Mouse (Mus musculus): ENCODE data around the gene Ccsap. TPM values are rescaled to one million over a fixed set of nuclear protein-coding genes. Genes with fewer than 3 reads are reported as not detected.

The Ccsap gene
- total RNA-seq (2014; fragmentation: Nextera tagmentation) (4.4 and 4.8 TPM in 2 replicates), total RNA-seq (2017) (5.1 and 5.3 TPM in 2 replicates)

- peak; percentile 42 for ATAC-seq (replicated peaks; ENCODE audit: poor library complexity, severe bottlenecking)
Observed at GRCm38 (mm10) chr8:123859648-123860259, at the start of gene Ccsap. Gene Ccsap (minus strand): TSS chr8:123860209.

DNA sequence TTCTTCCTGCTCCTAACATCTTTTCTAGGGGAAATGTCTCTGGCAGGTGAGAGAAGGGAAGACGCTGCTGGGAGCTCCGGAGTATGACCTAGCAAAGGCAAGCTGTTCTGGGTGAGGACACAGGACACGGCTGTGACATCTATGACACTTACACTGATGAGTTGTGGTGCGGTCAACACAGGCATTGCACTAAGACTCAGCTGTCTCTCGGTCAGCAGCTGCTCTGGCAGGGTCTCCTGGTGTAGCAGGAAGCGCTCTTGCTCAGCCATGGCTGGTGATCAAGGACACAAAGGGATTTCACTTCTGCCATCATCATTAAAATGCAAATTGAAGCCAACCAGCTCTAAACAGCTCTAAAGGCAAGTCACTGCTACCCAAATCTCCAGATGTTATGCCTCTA, 47.6 kb upstream of the Ccsap start:
- ATAC-seq (replicated peaks; ENCODE audit: poor library complexity, severe bottlenecking): no peak

GRCm38 (mm10) chr8:123902653-123903052, 42.6 kb upstream of the Ccsap start:
- no peak for ATAC-seq (replicated peaks; ENCODE audit: poor library complexity, severe bottlenecking)

DNA sequence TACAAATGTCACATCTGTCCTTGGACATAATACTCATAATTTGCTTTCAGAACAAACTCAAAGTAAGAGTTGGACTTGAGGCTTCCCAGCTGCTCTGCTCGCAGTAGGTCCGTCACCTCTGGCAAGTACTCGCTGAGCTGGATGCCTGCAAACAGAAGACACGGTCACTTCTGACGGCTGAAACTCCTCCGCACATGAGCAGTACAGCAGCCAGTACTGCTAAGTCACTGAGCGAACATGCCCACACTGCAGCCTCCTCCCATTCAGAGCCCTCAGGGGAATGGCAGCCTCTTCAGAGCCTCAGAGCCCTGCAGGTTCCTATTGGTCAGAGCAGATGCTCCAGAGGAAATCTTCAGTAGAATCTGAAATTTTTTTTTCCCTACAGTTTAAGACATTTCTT, 39.4 kb upstream of the Ccsap start:
- ATAC-seq (replicated peaks; ENCODE audit: poor library complexity, severe bottlenecking): no peak

DNA sequence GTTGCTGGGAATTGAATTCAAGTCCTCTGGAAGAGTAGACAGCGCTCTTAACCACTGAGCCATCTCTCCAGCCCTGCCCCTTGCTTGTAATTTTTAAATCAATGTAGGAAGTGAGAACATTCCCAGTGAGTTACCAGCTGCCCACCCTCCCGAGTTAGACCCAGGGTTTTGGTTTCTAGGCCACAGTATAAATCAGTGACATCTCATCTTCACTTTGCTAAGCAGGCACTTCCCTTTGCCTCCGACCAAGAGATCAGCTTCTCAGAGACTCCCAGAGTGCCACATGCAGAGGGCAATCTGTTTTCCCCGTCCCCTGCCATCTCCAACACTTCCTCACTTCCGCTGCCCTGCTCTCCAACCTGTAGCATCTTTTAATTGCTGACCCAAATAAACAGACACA, 38.6 kb upstream of the Ccsap start:
- ATAC-seq (replicated peaks; ENCODE audit: poor library complexity, severe bottlenecking): no peak

- ATAC-seq (replicated peaks; ENCODE audit: poor library complexity, severe bottlenecking): no peak
Observed at GRCm38 (mm10) chr8:123896774-123897173, 36.8 kb upstream of the Ccsap start.

GRCm38 (mm10) chr8:123896366-123896761, 36.4 kb upstream of the Ccsap start:
- no peak for ATAC-seq (replicated peaks; ENCODE audit: poor library complexity, severe bottlenecking)

DNA sequence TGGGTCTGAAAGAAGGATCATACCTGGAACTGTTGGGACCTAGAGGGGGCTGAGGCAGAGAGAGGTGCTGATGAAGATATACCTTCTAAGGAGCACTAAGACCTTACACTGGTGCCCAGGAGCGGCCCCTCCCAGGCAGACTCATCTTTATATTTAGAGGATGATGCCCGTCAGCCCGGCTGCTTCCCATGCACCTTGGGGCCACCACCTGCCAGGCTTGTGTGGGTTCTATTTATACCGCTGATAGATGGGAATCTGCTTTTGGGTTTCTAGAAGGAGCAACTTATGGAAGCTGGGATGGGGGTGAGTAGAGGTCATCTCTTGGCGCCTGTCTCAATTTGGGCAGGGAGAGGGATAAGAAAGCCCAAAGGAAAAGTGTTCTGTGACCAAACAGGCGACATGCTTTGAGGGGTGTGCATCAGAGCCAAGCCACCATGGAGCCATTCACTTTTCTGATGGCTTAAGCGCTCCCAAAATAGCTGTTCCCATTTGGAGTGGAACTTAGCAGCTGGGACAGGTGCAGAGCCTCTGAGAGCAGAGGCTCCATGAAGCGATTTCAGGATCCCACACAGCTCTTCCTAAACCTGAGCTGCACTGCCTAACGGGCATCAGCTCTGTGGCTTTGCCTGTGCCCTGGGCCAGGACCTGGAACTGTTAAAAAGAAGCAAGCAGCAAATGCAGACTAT, 35.8 kb upstream of the Ccsap start:
- ATAC-seq (replicated peaks; ENCODE audit: poor library complexity, severe bottlenecking): no peak

DNA sequence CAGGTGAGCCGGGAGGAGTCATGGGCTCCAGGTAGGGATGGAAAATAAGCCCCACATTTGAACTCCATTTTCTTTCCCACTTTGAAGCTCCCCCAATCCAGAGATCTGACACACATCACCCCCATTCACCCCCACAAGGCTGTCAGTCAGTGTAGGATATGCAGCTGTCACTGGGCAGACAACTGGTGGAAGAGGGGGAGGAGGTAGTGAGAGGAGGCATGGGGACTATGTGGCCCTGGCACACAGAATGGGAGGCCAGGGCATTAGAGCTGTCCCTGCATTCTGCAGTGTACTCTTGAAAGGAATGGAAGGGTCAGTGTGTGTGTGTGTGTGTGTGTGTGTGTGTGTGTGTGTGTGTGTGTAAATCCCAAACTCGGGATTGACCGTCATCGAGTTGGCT, 35.2 kb upstream of the Ccsap start:
- ATAC-seq (replicated peaks; ENCODE audit: poor library complexity, severe bottlenecking): no peak

- no peak for ATAC-seq (replicated peaks; ENCODE audit: poor library complexity, severe bottlenecking)
Observed at GRCm38 (mm10) chr8:123894502-123895097, 34.6 kb upstream of the Ccsap start, which contains the start of gene Acta1. Gene Acta1 (minus strand): TSS chr8:123894751.

- no peak for ATAC-seq (replicated peaks; ENCODE audit: poor library complexity, severe bottlenecking)
Observed at GRCm38 (mm10) chr8:123893413-123893812, 33.4 kb upstream of the Ccsap start.

- ATAC-seq (replicated peaks; ENCODE audit: poor library complexity, severe bottlenecking): no peak
Observed at GRCm38 (mm10) chr8:123892586-123893155, 32.7 kb upstream of the Ccsap start.

DNA sequence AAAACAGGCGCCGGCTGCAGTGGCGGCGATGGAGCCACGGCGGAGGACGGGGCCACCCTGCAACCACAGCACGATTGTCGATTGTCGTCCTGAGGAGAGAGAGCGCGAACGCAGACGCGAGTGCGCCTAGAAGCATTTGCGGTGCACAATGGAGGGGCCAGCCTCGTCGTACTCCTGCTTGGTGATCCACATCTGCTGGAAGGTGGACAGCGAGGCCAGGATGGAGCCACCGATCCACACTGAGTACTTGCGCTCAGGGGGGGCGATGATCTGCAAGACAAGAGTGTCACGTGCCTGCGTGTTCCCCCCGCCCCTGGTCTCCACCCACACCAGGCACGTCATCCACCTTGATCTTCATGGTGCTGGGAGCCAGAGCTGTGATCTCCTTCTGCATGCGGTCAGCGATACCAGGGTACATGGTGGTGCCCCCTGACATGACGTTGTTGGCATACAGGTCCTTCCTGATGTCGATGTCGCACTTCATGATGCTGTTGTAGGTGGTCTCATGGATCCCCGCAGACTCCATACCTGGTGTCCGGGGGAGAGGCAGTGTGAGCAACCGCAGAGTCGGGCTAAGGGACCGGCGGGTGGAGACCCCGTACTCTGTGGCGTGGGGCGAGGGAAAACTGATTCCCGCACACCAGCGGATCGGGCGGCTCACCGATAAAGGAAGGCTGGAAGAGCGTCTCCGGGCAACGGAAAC, 32.0 kb upstream of the Ccsap start:
- 0 out of 2 replicates have a peak, but pooled peaks have one; percentile 26 for ATAC-seq (replicated peaks; ENCODE audit: poor library complexity, severe bottlenecking)

DNA sequence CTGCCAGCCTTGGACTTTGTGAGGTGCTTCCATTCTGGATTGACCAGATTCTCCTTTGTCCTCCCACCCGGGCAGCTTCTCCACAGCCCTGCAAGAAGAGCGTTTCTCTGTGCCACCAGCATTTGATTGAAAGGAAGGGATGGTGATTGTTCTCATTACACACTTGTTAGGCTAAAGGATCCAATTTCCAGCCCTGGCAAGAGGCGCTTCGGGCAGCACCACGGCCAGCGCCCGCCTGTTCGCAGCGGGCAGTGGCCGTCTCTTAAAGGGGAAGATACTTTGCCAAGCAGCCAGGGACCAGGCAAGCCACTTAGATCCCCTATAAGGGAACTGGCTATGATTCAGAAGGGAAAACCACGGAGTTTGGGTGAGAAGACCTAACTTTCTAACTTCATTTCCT, 31.3 kb upstream of the Ccsap start:
- ATAC-seq (replicated peaks; ENCODE audit: poor library complexity, severe bottlenecking): peak; percentile 90

- ATAC-seq (replicated peaks; ENCODE audit: poor library complexity, severe bottlenecking): no peak
Observed at GRCm38 (mm10) chr8:123889797-123890196, 29.8 kb upstream of the Ccsap start.

- ATAC-seq (replicated peaks; ENCODE audit: poor library complexity, severe bottlenecking): no peak
Observed at GRCm38 (mm10) chr8:123887956-123888355, 27.9 kb upstream of the Ccsap start.

GRCm38 (mm10) chr8:123887163-123887562, 27.2 kb upstream of the Ccsap start:
- ATAC-seq (replicated peaks; ENCODE audit: poor library complexity, severe bottlenecking): no peak

- ATAC-seq (replicated peaks; ENCODE audit: poor library complexity, severe bottlenecking): 0 out of 2 replicates have a peak, but pooled peaks have one; percentile 25
Observed at GRCm38 (mm10) chr8:123884721-123885565, 24.9 kb upstream of the Ccsap start.

DNA sequence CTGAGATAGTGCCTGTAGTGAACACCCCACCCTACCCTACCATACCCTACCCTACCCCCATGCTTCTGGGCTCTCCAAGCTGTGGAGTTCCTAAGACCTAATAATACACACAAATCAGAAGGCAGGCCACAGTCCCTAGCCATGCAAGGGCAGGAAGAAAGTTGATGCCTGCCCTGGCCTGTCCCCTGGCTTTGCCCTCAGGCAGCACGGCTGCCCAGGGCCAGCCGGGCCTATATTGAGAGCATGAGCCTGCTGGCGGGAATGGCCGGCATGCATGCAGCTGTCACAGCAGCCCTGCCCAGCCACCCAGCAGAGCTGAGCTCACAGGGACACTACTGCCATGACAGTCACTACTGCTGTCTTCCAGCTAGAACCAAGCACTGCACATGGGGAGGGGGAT, 23.1 kb upstream of the Ccsap start:
- no peak for ATAC-seq (replicated peaks; ENCODE audit: poor library complexity, severe bottlenecking)

- ATAC-seq (replicated peaks; ENCODE audit: poor library complexity, severe bottlenecking): no peak
Observed at GRCm38 (mm10) chr8:123882412-123882811, 22.4 kb upstream of the Ccsap start.
